In the genomic region with DNA sequence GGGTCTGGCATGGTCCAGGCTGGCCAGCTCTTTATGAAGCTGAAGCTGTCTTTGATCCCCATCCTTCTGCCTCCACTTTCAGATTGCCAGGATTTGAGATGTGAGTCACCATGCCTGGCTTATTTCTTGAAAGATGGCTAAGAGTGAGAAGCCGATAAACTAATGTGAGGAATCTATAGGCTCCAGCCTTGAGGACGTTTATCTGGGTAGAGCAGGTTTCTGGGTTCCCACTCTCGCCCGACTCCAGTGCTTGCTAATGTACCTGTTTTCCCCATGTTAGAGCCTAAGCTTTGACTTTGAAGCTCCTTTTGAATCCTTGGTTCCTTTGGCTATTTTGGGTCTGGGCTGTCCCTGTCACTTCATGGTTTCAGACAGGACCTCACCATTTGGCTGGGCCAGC, we compare ENCODE assay signal across 8 mouse cellular contexts. TPM values are rescaled to one million over a fixed set of nuclear protein-coding genes. Genes with fewer than 3 reads are reported as not detected.
DNase-seq lines count a peak whose midpoint lies in the region; ATAC-seq lines count a peak whose summit lies in the region.

No protein-coding gene starts in this region.

- H3K4me3 ChIP-seq in kidney, embryonic 16.5 days (ENCODE audit: low read length), result peak overlapping the region; percentile 100
- H3K4me3 ChIP-seq in embryonic facial prominence, embryonic 11.5 days (ENCODE audit: low read depth, low read length), result peak overlapping the region; percentile 80
- H3K4me3 ChIP-seq in intestine, embryonic 15.5 days (replicated peaks), result peak overlapping the region; percentile 100
- peak overlapping the region; percentile 99 for H3K4me3 ChIP-seq in neural tube, embryonic 12.5 days

- no peak for DNase-seq in kidney, postnatal 10 days
- DNase-seq in embryonic facial prominence, embryonic 11.5 days (ENCODE audit: low spot score), result no peak
- no peak for DNase-seq in ovary, postnatal 10 days (ENCODE audit: low spot score)
- DNase-seq in cerebellum, postnatal 10 days, result no peak
- DNase-seq in embryo, embryonic 9.5 days (ENCODE audit: extremely low spot score), result no peak

- peak overlapping the region; percentile 97 for H3K9ac ChIP-seq in kidney, embryonic 16.5 days (replicated peaks; ENCODE audit: low read length)
- peak overlapping the region; percentile 33 for H3K9ac ChIP-seq in embryonic facial prominence, embryonic 11.5 days (replicated peaks; ENCODE audit: low read length)
- peak overlapping the region; percentile 97 for H3K9ac ChIP-seq in intestine, embryonic 15.5 days
- H3K9ac ChIP-seq in neural tube, embryonic 12.5 days, result peak overlapping the region; percentile 94; the same call in 1 of the 2 replicates

- WGBS in kidney, embryonic 16.5 days, result 61% methylated on average over 4 of the region's 4 CpGs
- 70% methylated on average over 4 of the region's 4 CpGs for WGBS in embryonic facial prominence, embryonic 11.5 days
- WGBS in intestine, embryonic 15.5 days, result 59% methylated on average over 4 of the region's 4 CpGs
- 76% methylated on average over 4 of the region's 4 CpGs for WGBS in neural tube, embryonic 12.5 days

- H3K4me2 ChIP-seq in kidney, embryonic 16.5 days (replicated peaks; ENCODE audit: low read depth, low read length), result peak overlapping the region; percentile 87
- H3K4me2 ChIP-seq in embryonic facial prominence, embryonic 11.5 days (ENCODE audit: low read depth, low read length), result peak overlapping the region; percentile 79
- H3K4me2 ChIP-seq in intestine, embryonic 15.5 days (replicated peaks), result peak overlapping the region; percentile 78
- H3K4me2 ChIP-seq in neural tube, embryonic 12.5 days (replicated peaks), result peak overlapping the region; percentile 93

- ATAC-seq in kidney, embryonic 16.5 days (ENCODE audit: low FRiP score, low TSS enrichment), result no peak
- no peak for ATAC-seq in embryonic facial prominence, embryonic 11.5 days (replicated peaks; ENCODE audit: insufficient number of reproducible peaks, low FRiP score, low TSS enrichment, low read depth)
- ATAC-seq in intestine, embryonic 15.5 days, result no peak
- ATAC-seq in neural tube, embryonic 12.5 days (ENCODE audit: low FRiP score, low read depth), result no peak

- peaks cover 24% of the 10 kb centered on the region for H3K4me1 ChIP-seq in kidney, embryonic 16.5 days (ENCODE audit: insufficient read depth, low read length)
- H3K4me1 ChIP-seq in embryonic facial prominence, embryonic 11.5 days (ENCODE audit: control insufficient read depth, insufficient read depth, low read length), result peaks cover 5% of the 10 kb centered on the region; the same call in 1 of the 2 replicates
- H3K4me1 ChIP-seq in intestine, embryonic 15.5 days (replicated peaks), result peaks cover 12% of the 10 kb centered on the region
- peaks cover 19% of the 10 kb centered on the region for H3K4me1 ChIP-seq in neural tube, embryonic 12.5 days

- no peaks in the 10 kb centered on the region; the same call in 1 of the 2 replicates for H3K9me3 ChIP-seq in kidney, embryonic 16.5 days (ENCODE audit: low read length)
- H3K9me3 ChIP-seq in embryonic facial prominence, embryonic 11.5 days (replicated peaks; ENCODE audit: control insufficient read depth, low read length), result no peaks in the 10 kb centered on the region
- H3K9me3 ChIP-seq in intestine, embryonic 15.5 days, result no peaks in the 10 kb centered on the region
- H3K9me3 ChIP-seq in neural tube, embryonic 12.5 days, result no peaks in the 10 kb centered on the region

- no peaks in the 10 kb centered on the region for H3K27me3 ChIP-seq in kidney, embryonic 16.5 days (ENCODE audit: insufficient read depth, low read length)
- H3K27me3 ChIP-seq in embryonic facial prominence, embryonic 11.5 days (ENCODE audit: control insufficient read depth, insufficient read depth, low read length), result no peaks in the 10 kb centered on the region
- H3K27me3 ChIP-seq in intestine, embryonic 15.5 days (replicated peaks), result no peaks in the 10 kb centered on the region
- H3K27me3 ChIP-seq in neural tube, embryonic 12.5 days (replicated peaks), result no peaks in the 10 kb centered on the region

- peaks cover 7% of the 10 kb centered on the region for H3K36me3 ChIP-seq in kidney, embryonic 16.5 days (ENCODE audit: insufficient read depth, low read length)
- H3K36me3 ChIP-seq in embryonic facial prominence, embryonic 11.5 days (replicated peaks; ENCODE audit: control insufficient read depth, insufficient read depth, low read depth, low read length), result no peaks in the 10 kb centered on the region; the same call in 1 of the 2 replicates
- no peaks in the 10 kb centered on the region; the same call in 1 of the 2 replicates for H3K36me3 ChIP-seq in intestine, embryonic 15.5 days
- peaks cover 19% of the 10 kb centered on the region; the same call in 1 of the 2 replicates for H3K36me3 ChIP-seq in neural tube, embryonic 12.5 days

- H3K27ac ChIP-seq in kidney, embryonic 16.5 days (ENCODE audit: low read length), result no peak overlapping the region
- H3K27ac ChIP-seq in embryonic facial prominence, embryonic 11.5 days (replicated peaks; ENCODE audit: low read depth, low read length), result no peak overlapping the region
- no peak overlapping the region for H3K27ac ChIP-seq in intestine, embryonic 15.5 days
- no peak overlapping the region for H3K27ac ChIP-seq in neural tube, embryonic 12.5 days

RNA-seq across cellular contexts. Expression of a gene that starts 1.5 kb away (rescaled TPM):
- 112 and 114 TPM in 2 replicates for polyA plus RNA-seq in kidney, embryonic 16.5 days (2015; fragmentation: Nextera tagmentation; extraction: Ambion mirVana)
- 210 and 215 TPM in 2 replicates for polyA plus RNA-seq in embryonic facial prominence, embryonic 11.5 days (2014; fragmentation: Nextera tagmentation; extraction: Ambion mirVana)
- 127 and 142 TPM in 2 replicates for polyA plus RNA-seq in intestine, embryonic 15.5 days (2015; fragmentation: Nextera tagmentation; extraction: Ambion mirVana)
- polyA plus RNA-seq in neural tube, embryonic 12.5 days (2016; fragmentation: Nextera tagmentation; extraction: Ambion mirVana), result 167 and 170 TPM in 2 replicates

RNA-seq across cellular contexts. Expression of a gene that starts 24.8 kb away (rescaled TPM):
- polyA plus RNA-seq in kidney, embryonic 16.5 days (2015; fragmentation: Nextera tagmentation; extraction: Ambion mirVana), result not detected in 2 replicates
- 0.07 TPM in 1 of 2 replicates, not detected in the other for polyA plus RNA-seq in embryonic facial prominence, embryonic 11.5 days (2014; fragmentation: Nextera tagmentation; extraction: Ambion mirVana)
- polyA plus RNA-seq in intestine, embryonic 15.5 days (2015; fragmentation: Nextera tagmentation; extraction: Ambion mirVana), result not detected in 2 replicates
- polyA plus RNA-seq in neural tube, embryonic 12.5 days (2016; fragmentation: Nextera tagmentation; extraction: Ambion mirVana), result 0.06 TPM in 1 of 2 replicates, not detected in the other

RNA-seq across cellular contexts. Expression of a gene that starts 31.6 kb away (rescaled TPM):
- polyA plus RNA-seq in kidney, embryonic 16.5 days (2015; fragmentation: Nextera tagmentation; extraction: Ambion mirVana), result 31.9 and 32.4 TPM in 2 replicates
- polyA plus RNA-seq in embryonic facial prominence, embryonic 11.5 days (2014; fragmentation: Nextera tagmentation; extraction: Ambion mirVana), result 6.9 and 7.4 TPM in 2 replicates
- 23.0 and 27.2 TPM in 2 replicates for polyA plus RNA-seq in intestine, embryonic 15.5 days (2015; fragmentation: Nextera tagmentation; extraction: Ambion mirVana)
- 18.2 and 19.1 TPM in 2 replicates for polyA plus RNA-seq in neural tube, embryonic 12.5 days (2016; fragmentation: Nextera tagmentation; extraction: Ambion mirVana)

Comparison
In these comparisons a context has a peak if more than half of its experiments do, and no peak if none do; other contexts are left out.
1. H3K9ac ChIP-seq: peak in every context shown above with its lines; median percentile 97 in kidney, embryonic 16.5 days; 97 in intestine, embryonic 15.5 days; 94 in neural tube, embryonic 12.5 days; 33 in embryonic facial prominence, embryonic 11.5 days.